28 mouse cellular contexts compared by ENCODE assay signal in genomic region chr17:83712341-83712740, GRCm38 (mm10). TPM values are rescaled to one million over a fixed set of nuclear protein-coding genes. Genes with fewer than 3 reads are reported as not detected.
DNase-seq lines count a peak whose midpoint lies in the region; ATAC-seq and TF ChIP-seq lines count a peak whose summit lies in the region.
"Had no signal": no experiment of that assay in that cellular context is flagged by ENCODE, and none has a peak within 500 bp of the region (broad histone marks: within the 10 kb centered on the region; RNA-seq: fewer than 3 reads in every experiment).

No protein-coding gene starts in this region.

- no peak overlapping the region for H3K4me3 ChIP-seq in layer of hippocampus, adult 2 months
- H3K4me3 ChIP-seq in cortical plate, adult 2 months (ENCODE audit: insufficient read depth, low read length): no peak overlapping the region
- no peak overlapping the region for H3K4me3 ChIP-seq in kidney, embryonic 16.5 days (ENCODE audit: low read length)
- H3K4me3 ChIP-seq: embryonic facial prominence, embryonic 15.5 days; heart, adult 2 months; heart, embryonic 10.5 days; heart, embryonic 13.5 days had no signal

- no peak overlapping the region for H3K4me2 ChIP-seq in kidney, embryonic 16.5 days (replicated peaks; ENCODE audit: low read depth, low read length)
- H3K4me2 ChIP-seq: embryonic facial prominence, embryonic 15.5 days; heart, embryonic 13.5 days; hindbrain, embryonic 14.5 days had no signal

- H3K9ac ChIP-seq in kidney, embryonic 16.5 days (replicated peaks; ENCODE audit: low read length): no peak overlapping the region
- H3K9ac ChIP-seq: embryonic facial prominence, embryonic 15.5 days; forebrain, postnatal 0 days; heart, embryonic 13.5 days; hindbrain, embryonic 14.5 days had no signal

- TF ChIP-seq POLR2A in cortical plate, adult 2 months (IDR thresholded peaks at IDR 0.05; ENCODE audit: extremely low read depth, insufficient read depth, low read length): no peak

- peaks cover 2% of the 10 kb centered on the region for H3K4me1 ChIP-seq in cortical plate, adult 2 months (ENCODE audit: control insufficient read depth, insufficient read depth, low read length)
- peaks cover 3% of the 10 kb centered on the region; the same call in 1 of the 2 replicates for H3K4me1 ChIP-seq in kidney, embryonic 16.5 days (ENCODE audit: insufficient read depth, low read length)

- H3K9me3 ChIP-seq in kidney, embryonic 16.5 days (ENCODE audit: low read length): peaks cover 9% of the 10 kb centered on the region; the same call in 1 of the 2 replicates
- H3K9me3 ChIP-seq: embryonic facial prominence, embryonic 15.5 days had no signal

- ATAC-seq in kidney, embryonic 16.5 days (ENCODE audit: low FRiP score, low TSS enrichment): no peak
- ATAC-seq: activated CD4-positive, CD25-positive, alpha-beta regulatory T cell, adult 4 months; CD4-positive, CD25-positive, alpha-beta regulatory T cell, adult 4 months; forebrain, embryonic 14.5 days; forebrain, postnatal 0 days; hindbrain, postnatal 0 days; inflammation-experienced regulatory T-cells, adult 6 months had no signal

- no peak for TF ChIP-seq CTCF in layer of hippocampus, adult 2 months (conservative IDR thresholded peaks at IDR 0.05)
- no peak for TF ChIP-seq CTCF in cortical plate, adult 2 months (IDR thresholded peaks at IDR 0.05; ENCODE audit: extremely low read depth, insufficient read depth, low read length)

- 93% methylated on average over 9 of the region's 9 CpGs for WGBS in kidney, embryonic 16.5 days

- no peaks in the 10 kb centered on the region for H3K27me3 ChIP-seq in kidney, embryonic 16.5 days (ENCODE audit: insufficient read depth, low read length)
- H3K27me3 ChIP-seq: embryonic facial prominence, embryonic 15.5 days; heart, embryonic 13.5 days had no signal

- H3K36me3 ChIP-seq in kidney, embryonic 16.5 days (ENCODE audit: insufficient read depth, low read length): peaks cover 26% of the 10 kb centered on the region

- peak overlapping the region; percentile 69; the same call in 1 of the 2 replicates for H3K27ac ChIP-seq in layer of hippocampus, adult 2 months
- peak overlapping the region; percentile 54; the same call in 1 of the 2 replicates for H3K27ac ChIP-seq in cortical plate, adult 2 months (ENCODE audit: insufficient read depth, low read length)
- H3K27ac ChIP-seq in kidney, embryonic 16.5 days (ENCODE audit: low read length): no peak overlapping the region
- H3K27ac ChIP-seq: embryonic facial prominence, embryonic 15.5 days; heart, adult 2 months; heart, embryonic 10.5 days; heart, embryonic 13.5 days; hindbrain, embryonic 14.5 days; hindbrain, postnatal 0 days had no signal

- no peak for DNase-seq in layer of hippocampus, adult 2 months (ENCODE audit: low spot score in 2 of 2)
- DNase-seq in layer of hippocampus, adult 8-10 months (ENCODE audit: low spot score in 2 of 2): no peak
- peak; percentile 25 for DNase-seq in right cerebral cortex, adult 18-20 months
- DNase-seq in right cerebral cortex, postnatal 10 days (ENCODE audit: low spot score in 2 of 2): no peak
- DNase-seq: adrenal gland, adult 8-10 months; adrenal gland, postnatal 25 days; cerebellum, adult 11 months; cerebellum, adult 2 months; cerebellum, adult 9-11 months; cerebellum, postnatal 25 days; embryo, embryonic 11 days; forebrain, postnatal 0 days; gastrocnemius, postnatal 10 days; gastrocnemius, postnatal 36 days; heart, adult 2 months; heart, postnatal 14 days; heart, postnatal 4 days had no signal

RNA-seq across cellular contexts. Expression of gene Mta3, which starts 6.4 kb away (rescaled TPM):
- total RNA-seq in layer of hippocampus, adult 2 months (2021): 100 to 1,000 TPM in 1 of 2 experiments, 10 to 100 TPM in 1; 96.9 to 102 TPM
- total RNA-seq in layer of hippocampus, adult 8-10 months (2022): 100 to 1,000 TPM in 2 of 4 experiments, 10 to 100 TPM in 2; 94.3 to 108 (median 101) TPM
- 75.0 and 75.5 TPM in 2 replicates for polyA plus RNA-seq in cortical plate, adult 2 months (2012; rRNA removed)
- 38.0 and 39.6 TPM in 2 replicates for polyA plus RNA-seq in kidney, embryonic 16.5 days (2015; fragmentation: Nextera tagmentation; extraction: Ambion mirVana)
